Mouse (Mus musculus) megakaryocyte, embryonic 14.5 days (primary cell): ENCODE measurements around the gene Slc19a1.

Experiments
- FLI1 ChIP-seq: IDR thresholded peaks from 2 replicates; pipeline ENCODE4 v1.6.1; 2012; ENCODE audit warnings: low read length, inconsistent platforms, mixed read lengths
- GATA1 ChIP-seq: IDR thresholded peaks from 3 replicates; pipeline ENCODE4 v1.6.1; 2012; ENCODE audit warnings: mixed read lengths, low read length, inconsistent platforms, borderline replicate concordance

GRCm38 (mm10) chr10:77032591-77033322 lies 716 bp downstream of the Slc19a1 start:
- TF ChIP-seq GATA1: no peak
- TF ChIP-seq FLI1: no peak
